In the genomic region with DNA sequence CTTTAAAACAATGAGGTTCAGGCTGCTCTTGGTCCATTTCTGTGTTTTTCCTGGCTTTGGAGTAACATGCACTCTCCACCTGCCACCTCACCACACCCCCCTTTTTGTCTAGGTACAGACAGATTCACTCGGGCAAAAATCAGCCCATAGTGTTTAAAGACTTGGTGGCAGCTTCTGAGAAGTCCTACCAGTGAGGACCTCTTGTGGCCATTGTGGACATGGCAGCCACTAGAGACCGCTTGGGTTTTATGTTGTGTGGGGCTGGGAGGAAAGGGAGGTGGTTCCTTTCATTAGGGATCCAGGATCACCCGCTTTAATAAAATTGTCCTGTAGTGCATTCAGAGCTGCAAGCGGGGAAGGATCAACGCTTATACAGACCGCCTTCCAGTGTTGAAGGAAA, we compare ENCODE assay signal across 9 mouse cellular contexts. TPM values are rescaled to one million over a fixed set of nuclear protein-coding genes. Genes with fewer than 3 reads are reported as not detected.
DNase-seq lines count a peak whose midpoint lies in the region; ATAC-seq and TF ChIP-seq lines count a peak whose summit lies in the region.
"Had no signal": no experiment of that assay in that cellular context is flagged by ENCODE, and none has a peak within 500 bp of the region (broad histone marks: within the 10 kb centered on the region; RNA-seq: fewer than 3 reads in every experiment).

No protein-coding gene starts in this region.

- no peaks in the 10 kb centered on the region for H3K27me3 ChIP-seq in hindbrain, embryonic 11.5 days (ENCODE audit: control insufficient read depth, insufficient read depth, low read length)
- no peaks in the 10 kb centered on the region for H3K27me3 ChIP-seq in hindbrain, embryonic 12.5 days
- H3K27me3 ChIP-seq in C2C12 (ENCODE audit: control insufficient read depth, insufficient read depth, insufficient read length) = no peaks in the 10 kb centered on the region
- H3K27me3 ChIP-seq in lung, postnatal 0 days (replicated peaks; ENCODE audit: insufficient read depth, low read length) = no peaks in the 10 kb centered on the region
- H3K27me3 ChIP-seq: embryonic facial prominence, embryonic 15.5 days had no signal

- peak; percentile 74 for DNase-seq in hindbrain, embryonic 11.5 days (ENCODE audit: low spot score)
- peak; percentile 41 for DNase-seq in adrenal gland, adult 2 months
- DNase-seq in kidney, postnatal 10 days = peak; percentile 76
- peak; percentile 21 for DNase-seq in lung, postnatal 0 days (ENCODE audit: low spot score)
- peak; percentile 14 to 21 for DNase-seq in thymus, postnatal 36 days

- WGBS in hindbrain, embryonic 11.5 days = 30% methylated on average over 6 of the region's 6 CpGs
- 33% methylated on average over 6 of the region's 6 CpGs for WGBS in hindbrain, embryonic 12.5 days
- WGBS in lung, postnatal 0 days = 37% methylated on average over 6 of the region's 6 CpGs

- no peak for TF ChIP-seq EP300 in lung, postnatal 0 days (IDR thresholded peaks at IDR 0.05)

- no peaks in the 10 kb centered on the region for H3K79me2 ChIP-seq in C2C12 (ENCODE audit: control insufficient read depth, insufficient read depth)

- no peaks in the 10 kb centered on the region for H3K36me3 ChIP-seq in hindbrain, embryonic 11.5 days (ENCODE audit: control insufficient read depth, insufficient read depth, low read length)
- no peaks in the 10 kb centered on the region for H3K36me3 ChIP-seq in hindbrain, embryonic 12.5 days
- no peaks in the 10 kb centered on the region for H3K36me3 ChIP-seq in C2C12 (ENCODE audit: control insufficient read depth, insufficient read depth)
- H3K36me3 ChIP-seq in lung, postnatal 0 days (ENCODE audit: insufficient read depth, low read length) = no peaks in the 10 kb centered on the region

- no peak overlapping the region for H3ac ChIP-seq in C2C12 (ENCODE audit: control insufficient read depth, insufficient read length, low read depth)

- TF ChIP-seq CTCF in C2C12 (IDR thresholded peaks at IDR 0.05; ENCODE audit: control insufficient read depth, insufficient read depth, insufficient read length) = peak; percentile 27
- peak; percentile 75 for TF ChIP-seq CTCF in lung, postnatal 0 days (IDR thresholded peaks at IDR 0.05)

- no peak overlapping the region for H3K4me2 ChIP-seq in hindbrain, embryonic 11.5 days (replicated peaks; ENCODE audit: low read depth, low read length)
- no peak overlapping the region for H3K4me2 ChIP-seq in hindbrain, embryonic 12.5 days (replicated peaks)
- H3K4me2 ChIP-seq in lung, postnatal 0 days (replicated peaks; ENCODE audit: low read depth, low read length) = no peak overlapping the region
- H3K4me2 ChIP-seq: embryonic facial prominence, embryonic 15.5 days had no signal

- H3K4me3 ChIP-seq in hindbrain, embryonic 11.5 days (ENCODE audit: low read depth, low read length) = no peak overlapping the region
- no peak overlapping the region for H3K4me3 ChIP-seq in hindbrain, embryonic 12.5 days
- no peak overlapping the region for H3K4me3 ChIP-seq in C2C12 (ENCODE audit: insufficient read depth, poor library complexity, severe bottlenecking)
- no peak overlapping the region for H3K4me3 ChIP-seq in lung, postnatal 0 days (ENCODE audit: low read depth, low read length)
- H3K4me3 ChIP-seq: embryonic facial prominence, embryonic 15.5 days had no signal

- H3K9ac ChIP-seq in hindbrain, embryonic 11.5 days (ENCODE audit: low read depth, low read length) = no peak overlapping the region
- no peak overlapping the region for H3K9ac ChIP-seq in hindbrain, embryonic 12.5 days
- H3K9ac ChIP-seq in lung, postnatal 0 days (replicated peaks; ENCODE audit: low read depth) = no peak overlapping the region
- H3K9ac ChIP-seq: embryonic facial prominence, embryonic 15.5 days had no signal

- no peaks in the 10 kb centered on the region for H3K4me1 ChIP-seq in hindbrain, embryonic 11.5 days (replicated peaks; ENCODE audit: control insufficient read depth, insufficient read depth, low read length)
- no peaks in the 10 kb centered on the region for H3K4me1 ChIP-seq in hindbrain, embryonic 12.5 days
- no peaks in the 10 kb centered on the region for H3K4me1 ChIP-seq in lung, postnatal 0 days (ENCODE audit: insufficient read depth, low read depth, low read length)
- H3K4me1 ChIP-seq: embryonic facial prominence, embryonic 15.5 days had no signal

- H3K79me3 ChIP-seq in C2C12 (ENCODE audit: low read depth) = no peaks in the 10 kb centered on the region

- H3K27ac ChIP-seq in hindbrain, embryonic 11.5 days (ENCODE audit: low read depth, low read length) = no peak overlapping the region
- no peak overlapping the region for H3K27ac ChIP-seq in hindbrain, embryonic 12.5 days
- no peak overlapping the region for H3K27ac ChIP-seq in lung, postnatal 0 days (ENCODE audit: low read length)
- H3K27ac ChIP-seq: embryonic facial prominence, embryonic 15.5 days had no signal

- H3K9me3 ChIP-seq in hindbrain, embryonic 11.5 days (ENCODE audit: control insufficient read depth, low read length) = no peaks in the 10 kb centered on the region
- H3K9me3 ChIP-seq in hindbrain, embryonic 12.5 days (replicated peaks) = no peaks in the 10 kb centered on the region
- no peaks in the 10 kb centered on the region for H3K9me3 ChIP-seq in lung, postnatal 0 days (ENCODE audit: low read length)
- H3K9me3 ChIP-seq: embryonic facial prominence, embryonic 15.5 days had no signal

- no peak for ATAC-seq in hindbrain, embryonic 11.5 days (ENCODE audit: low FRiP score)
- ATAC-seq in hindbrain, embryonic 12.5 days (ENCODE audit: low FRiP score) = no peak
- ATAC-seq in erythroblast, adult 5-6 weeks (replicated peaks; ENCODE audit: low FRiP score, poor library complexity, severe bottlenecking) = peak; percentile 60; the same call in 1 of the 2 replicates
- no peak for ATAC-seq in lung, postnatal 0 days

TF ChIP-seq in C2C12, 6 proteins besides CTCF, POLR2A, EP300 and RAD21:
- no peak for TF ChIP-seq MYOG (IDR thresholded peaks at IDR 0.05; ENCODE audit: control insufficient read depth, extremely low read depth, insufficient read length)
- TF ChIP-seq MAX (IDR thresholded peaks at IDR 0.05) = no peak
- no peak for TF ChIP-seq FOSL1 (IDR thresholded peaks at IDR 0.05; ENCODE audit: insufficient read depth, low read length, poor library complexity, severe bottlenecking)
- no peak for TF ChIP-seq MYOD1 (IDR thresholded peaks at IDR 0.05; ENCODE audit: control insufficient read depth, insufficient read length, low read depth)
- no peak for TF ChIP-seq CEBPB (IDR thresholded peaks at IDR 0.05; ENCODE audit: low read depth)
- no peak for TF ChIP-seq USF1 (IDR thresholded peaks at IDR 0.05; ENCODE audit: low read depth)

RNA-seq across cellular contexts. Expression of a gene that starts 21.9 kb away (rescaled TPM):
- polyA plus RNA-seq in hindbrain, embryonic 11.5 days (2014; fragmentation: Nextera tagmentation; extraction: Ambion mirVana) = 3.2 and 4.3 TPM in 2 replicates
- 4.7 and 5.0 TPM in 2 replicates for polyA plus RNA-seq in hindbrain, embryonic 12.5 days (2016; fragmentation: Nextera tagmentation; extraction: Ambion mirVana)
- polyA plus RNA-seq in C2C12 (2012; fragmentation: generic; extraction: Trizol) = 1.2 TPM
- total RNA-seq in adrenal gland, adult 2 months (2021) = 1 to 10 TPM; 2.4 to 5.2 TPM
- 2.6 and 3.9 TPM in 2 replicates for polyA plus RNA-seq in adrenal gland, adult 2 months (2012; rRNA removed)
- 0.63 TPM in 1 of 2 replicates, not detected in the other for total RNA-seq in erythroblast, adult 5-6 weeks (2015; ENCODE audit: low replicate concordance)
- total RNA-seq in erythroblast, adult 5-6 weeks (2017; ENCODE audit: low replicate concordance) = 1.5 and 2.6 TPM in 2 replicates
- 2.4 and 3.0 TPM in 2 replicates for polyA plus RNA-seq in lung, postnatal 0 days (2015; fragmentation: Nextera tagmentation; extraction: Ambion mirVana)

RNA-seq across cellular contexts. Expression of a gene that starts 36.8 kb away (rescaled TPM):
- polyA plus RNA-seq in hindbrain, embryonic 11.5 days (2014; fragmentation: Nextera tagmentation; extraction: Ambion mirVana) = not detected in 2 replicates
- 0.10 and 0.30 TPM in 2 replicates for polyA plus RNA-seq in hindbrain, embryonic 12.5 days (2016; fragmentation: Nextera tagmentation; extraction: Ambion mirVana)
- polyA plus RNA-seq in C2C12 (2012; fragmentation: generic; extraction: Trizol) = 0.35 TPM
- 1 to 10 TPM; 1.5 to 1.6 TPM for total RNA-seq in adrenal gland, adult 2 months (2021)
- polyA plus RNA-seq in adrenal gland, adult 2 months (2012; rRNA removed) = 0.81 and 1.3 TPM in 2 replicates
- total RNA-seq in erythroblast, adult 5-6 weeks (2015; ENCODE audit: low replicate concordance) = not detected in 2 replicates
- total RNA-seq in erythroblast, adult 5-6 weeks (2017; ENCODE audit: low replicate concordance) = 0.85 TPM in 1 of 2 replicates, not detected in the other
- polyA plus RNA-seq in lung, postnatal 0 days (2015; fragmentation: Nextera tagmentation; extraction: Ambion mirVana) = 0.57 and 1.1 TPM in 2 replicates

Comparison
In these comparisons a context has a peak if more than half of its experiments do, and no peak if none do; other contexts are left out.
1. DNase-seq: peak in every context shown above with its lines; median percentile 76 in kidney, postnatal 10 days; 74 in hindbrain, embryonic 11.5 days; 41 in adrenal gland, adult 2 months; 21 in lung, postnatal 0 days; 18 in thymus, postnatal 36 days.